In genomic region chr6:72685165-72685564, GRCm38 (mm10) we compare ENCODE assay signal across 10 mouse cellular contexts.
DNase-seq lines count a peak whose midpoint lies in the region; ATAC-seq lines count a peak whose summit lies in the region.
"Had no signal": no experiment of that assay in that cellular context is flagged by ENCODE, and none has a peak within 500 bp of the region (broad histone marks: within the 10 kb centered on the region; RNA-seq: fewer than 3 reads in every experiment).

No protein-coding gene starts in this region.

- peak; percentile 28 for DNase-seq in layer of hippocampus, adult 11-12 months (ENCODE audit: low spot score)
- no peak for DNase-seq in layer of hippocampus, adult 9-10 months (ENCODE audit: low spot score)
- DNase-seq in heart, postnatal 14 days = peak; percentile 44 to 61
- DNase-seq in ovary, postnatal 36 days (ENCODE audit: low spot score) = peak; percentile 45
- DNase-seq in adrenal gland, postnatal 36 days = no peak
- DNase-seq in spleen, postnatal 36 days (ENCODE audit: low spot score in 2 of 2) = no peak
- DNase-seq: gastrocnemius, postnatal 14 days; thymus, postnatal 4 days had no signal

- intact Hi-C loops in heart, postnatal 14 days (cut with DNase I) = no loop called here

- ATAC-seq in frontal cortex, adult (ENCODE audit: low TSS enrichment) = peak; percentile 47
- no peak for ATAC-seq in erythroblast, adult 5-6 weeks (replicated peaks; ENCODE audit: low FRiP score, poor library complexity, severe bottlenecking)

Comparison
In these comparisons a context has a peak if more than half of its experiments do, and no peak if none do; other contexts are left out.
1. DNase-seq: peak in layer of hippocampus, adult 11-12 months (single experiment), heart, postnatal 14 days (2 of 2) and ovary, postnatal 36 days (single experiment); none in layer of hippocampus, adult 9-10 months (single experiment), adrenal gland, postnatal 36 days (0 of 2) and spleen, postnatal 36 days (0 of 2).